Mouse (Mus musculus) bone marrow, adult 2 months (tissue): ENCODE data around the gene Socs4.

Experiments
- CTCF ChIP-seq: fragments of 200-500 bp; IDR thresholded peaks from 2 replicates; pipeline ENCODE4 v1.5.1; 2011; ENCODE audit warnings: low read length, control low read depth; ENCODE audit not compliant: control insufficient read depth, insufficient read depth
- POLR2A ChIP-seq: fragments of 200-500 bp; IDR thresholded peaks from 2 replicates; pipeline ENCODE4 v1.6.1; 2011; ENCODE audit warnings: low read depth, mild to moderate bottlenecking, control low read depth, low read length, borderline replicate concordance; ENCODE audit not compliant: control insufficient read depth

DNA sequence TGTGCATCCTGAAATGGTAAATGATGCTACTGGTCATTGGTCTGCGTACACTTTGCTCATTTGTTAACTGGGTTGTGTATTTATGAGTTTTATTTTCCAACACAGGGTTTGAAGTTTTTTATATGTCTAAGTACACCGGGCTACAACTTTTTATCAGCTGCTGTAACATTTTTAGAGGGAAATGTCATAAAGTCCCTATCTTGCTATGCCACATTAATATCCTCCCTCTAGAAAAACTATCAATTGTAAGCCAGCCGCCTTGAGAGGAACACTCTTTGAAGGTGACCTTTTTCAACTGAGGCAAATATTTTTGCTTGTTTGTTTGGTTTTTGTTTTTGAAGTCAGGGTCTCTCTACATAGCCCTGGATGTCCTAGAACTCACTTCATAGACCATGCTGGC lies 42.7 kb upstream of the Socs4 start:
- TF ChIP-seq POLR2A (no peak), CTCF (no peak)
